Mouse (Mus musculus) MEL (cell line): ENCODE measurements around the gene Iapp. TPM values are rescaled to one million over a fixed set of nuclear protein-coding genes. Genes with fewer than 3 reads are reported as not detected.

Experiments used
- DNase-seq: peaks from one replicate; pipeline ENCODE4 v3.0.0; 2011; ENCODE audit warnings: low read depth, low spot score
- H3K27ac ChIP-seq: 2 replicates; pipeline ENCODE4 v1.5.1; 2012; ENCODE audit warnings: low read depth, mild to moderate bottlenecking, control low read depth, low read length, moderate library complexity; ENCODE audit not compliant: control insufficient read depth
- H3K27me3 ChIP-seq, 2 experiments: fragments of 150-350 bp in 1 of 2; sonication (generic) in 1 of 2; 2 replicates each; pipeline ENCODE4 v1.6.1; 2012; ENCODE audit warnings: low read length in 2 of 2, mild to moderate bottlenecking in 2 of 2, improper control_type of control experiment in 1 of 2, moderate library complexity in 1 of 2; ENCODE audit not compliant: insufficient read depth in 2 of 2, control insufficient read depth in 1 of 2
- H3K36me3 ChIP-seq, 2 experiments: 2 replicates each; pipeline ENCODE4 v1.6.1; 2012 to 2014; ENCODE audit warnings: low read length in 2 of 2, improper control_type of control experiment in 1 of 2, inconsistent platforms in 1 of 2, mild to moderate bottlenecking in 1 of 2; ENCODE audit not compliant: insufficient read depth in 2 of 2, control insufficient read depth in 1 of 2
- H3K4me1 ChIP-seq, 2 experiments: fragments of 150-350 bp in 1 of 2; sonication (generic) in 1 of 2; 2 replicates each; pipeline ENCODE4 v1.6.1; 2012; ENCODE audit warnings: low read length in 2 of 2, improper control_type of control experiment in 1 of 2, mild to moderate bottlenecking in 1 of 2; ENCODE audit not compliant: insufficient read depth in 2 of 2, control insufficient read depth in 1 of 2
- H3K4me3 ChIP-seq, 2 experiments: fragments of 150-350 bp in 1 of 2; sonication (generic) in 1 of 2; 2 replicates each; pipeline ENCODE4 v1.5.1; 2012; ENCODE audit warnings: low read depth in 2 of 2, low read length in 2 of 2, mild to moderate bottlenecking in 2 of 2, moderate library complexity in 2 of 2, control low read depth in 1 of 2, improper control_type of control experiment in 1 of 2; ENCODE audit not compliant: control insufficient read depth in 1 of 2, insufficient read depth in 1 of 2
- H3K79me2 ChIP-seq: 2 replicates; pipeline ENCODE4 v1.6.1; 2012; ENCODE audit warnings: mild to moderate bottlenecking, low read length, moderate library complexity; ENCODE audit not compliant: control insufficient read depth, poor library complexity, insufficient read depth
- H3K9ac ChIP-seq: 2 replicates; pipeline ENCODE4 v1.6.1; 2012; ENCODE audit warnings: low read depth, mild to moderate bottlenecking, control low read depth, low read length, moderate library complexity; ENCODE audit not compliant: control insufficient read depth, poor library complexity, severe bottlenecking
- H3K9me3 ChIP-seq: fragments of 150-350 bp; sonication (generic); replicated peaks from 2 replicates; pipeline ENCODE4 v1.6.1; 2012; ENCODE audit warnings: mild to moderate bottlenecking, low read length, improper control_type of control experiment, moderate library complexity; ENCODE audit not compliant: insufficient read depth
- BHLHE40 ChIP-seq: IDR thresholded peaks from 2 replicates; pipeline ENCODE4 v1.6.1; 2012; ENCODE audit warnings: low read depth, mild to moderate bottlenecking, inconsistent platforms, low read length, improper control_type of control experiment, borderline replicate concordance
- CHD2 ChIP-seq: IDR thresholded peaks from 2 replicates; pipeline ENCODE4 v1.6.1; 2011; ENCODE audit warnings: low read length, improper control_type of control experiment
- CTCF ChIP-seq, 3 experiments: IDR thresholded peaks in 2 of 3; conservative IDR thresholded peaks in 1 of 3; 2 replicates each; pipeline ENCODE4 v1.5.1; 2011 to 2012; ENCODE audit warnings: low read length in 3 of 3, low read depth in 2 of 3, mild to moderate bottlenecking in 2 of 3, improper control_type of control experiment in 1 of 3, inconsistent platforms in 1 of 3, mixed read lengths in 1 of 3, moderate library complexity in 1 of 3; ENCODE audit not compliant: control insufficient read depth in 1 of 3, insufficient read depth in 1 of 3, poor library complexity in 1 of 3, severe bottlenecking in 1 of 3
- E2F4 ChIP-seq: IDR thresholded peaks from 2 replicates; pipeline ENCODE4 v1.6.1; 2011; ENCODE audit warnings: low read depth, low read length, improper control_type of control experiment, borderline replicate concordance
- ELF1 ChIP-seq: IDR thresholded peaks from 2 replicates; pipeline ENCODE4 v1.6.1; 2014; ENCODE audit warnings: low read depth, mild to moderate bottlenecking, inconsistent platforms, low read length, improper control_type of control experiment, moderate library complexity
- EP300 ChIP-seq, 2 experiments: IDR thresholded peaks; 2 replicates each; pipeline ENCODE4 v1.6.1; 2011; ENCODE audit warnings: improper control_type of control experiment in 2 of 2, low read length in 2 of 2, low read depth in 1 of 2, mild to moderate bottlenecking in 1 of 2
- ETS1 ChIP-seq: IDR thresholded peaks from 2 replicates; pipeline ENCODE4 v1.6.1; 2012; ENCODE audit warnings: low read depth, mild to moderate bottlenecking, inconsistent platforms, low read length, improper control_type of control experiment, moderate library complexity
- GABPA ChIP-seq: IDR thresholded peaks from 2 replicates; pipeline ENCODE4 v1.6.1; 2012; ENCODE audit warnings: low read depth, mild to moderate bottlenecking, inconsistent platforms, low read length, improper control_type of control experiment, moderate library complexity
- GATA1 ChIP-seq: IDR thresholded peaks from 2 replicates; pipeline ENCODE4 v1.6.1; 2011; ENCODE audit warnings: low read depth, low read length, improper control_type of control experiment
- HCFC1 ChIP-seq: IDR thresholded peaks from 2 replicates; pipeline ENCODE4 v1.6.1; 2012; ENCODE audit warnings: low read depth, mild to moderate bottlenecking, inconsistent platforms, low read length, improper control_type of control experiment, moderate library complexity
- JUND ChIP-seq: IDR thresholded peaks from 2 replicates; pipeline ENCODE4 v1.6.1; 2011; ENCODE audit warnings: low read depth, mild to moderate bottlenecking, improper control_type of control experiment, low read length
- KAT2A ChIP-seq: conservative IDR thresholded peaks from 2 replicates; pipeline ENCODE4 v1.6.1; 2012; ENCODE audit warnings: low read depth, low read length, improper control_type of control experiment, inconsistent platforms
- MAFK ChIP-seq: IDR thresholded peaks from 2 replicates; pipeline ENCODE4 v1.6.1; 2011; ENCODE audit warnings: low read depth, mild to moderate bottlenecking, low read length, improper control_type of control experiment, borderline replicate concordance
- MAX ChIP-seq: IDR thresholded peaks from 2 replicates; pipeline ENCODE4 v1.6.1; 2011; ENCODE audit warnings: low read length, improper control_type of control experiment
- MAZ ChIP-seq: IDR thresholded peaks from 2 replicates; pipeline ENCODE4 v1.6.1; 2012; ENCODE audit warnings: low read depth, mild to moderate bottlenecking, inconsistent platforms, low read length, improper control_type of control experiment
- MEF2A ChIP-seq: IDR thresholded peaks from 2 replicates; pipeline ENCODE4 v1.6.1; 2014; ENCODE audit warnings: low read depth, mild to moderate bottlenecking, inconsistent platforms, low read length, improper control_type of control experiment; ENCODE audit not compliant: poor library complexity, insufficient replicate concordance, severe bottlenecking; ENCODE audit errors: extremely low read depth
- MXI1 ChIP-seq: IDR thresholded peaks from 2 replicates; pipeline ENCODE4 v1.6.1; 2011; ENCODE audit warnings: mild to moderate bottlenecking, low read depth, low read length, improper control_type of control experiment
- MYB ChIP-seq: IDR thresholded peaks from 2 replicates; pipeline ENCODE4 v1.6.1; 2011; ENCODE audit warnings: mild to moderate bottlenecking, low read depth, low read length, improper control_type of control experiment
- NELFE ChIP-seq: IDR thresholded peaks from 2 replicates; pipeline ENCODE4 v1.6.1; 2011; ENCODE audit warnings: low read depth, low read length, improper control_type of control experiment
- NRF1 ChIP-seq: IDR thresholded peaks from 2 replicates; pipeline ENCODE4 v1.6.1; 2014; ENCODE audit warnings: low read depth, mild to moderate bottlenecking, inconsistent platforms, low read length, improper control_type of control experiment, moderate library complexity; ENCODE audit not compliant: poor library complexity, insufficient read depth, severe bottlenecking
- POLR2A ChIP-seq, 2 experiments: IDR thresholded peaks; 2 replicates each; pipeline ENCODE4 v1.6.1; 2011 to 2012; ENCODE audit warnings: low read length in 2 of 2, mild to moderate bottlenecking in 2 of 2, control low read depth in 1 of 2, improper control_type of control experiment in 1 of 2, low read depth in 1 of 2, moderate library complexity in 1 of 2; ENCODE audit not compliant: control insufficient read depth in 1 of 2, insufficient read depth in 1 of 2, poor library complexity in 1 of 2
- POLR2AphosphoS2 ChIP-seq: IDR thresholded peaks from 2 replicates; pipeline ENCODE4 v1.6.1; 2011; ENCODE audit warnings: low read length, improper control_type of control experiment
- POLR2AphosphoS5 ChIP-seq: IDR thresholded peaks from 2 replicates; pipeline ENCODE4 v1.6.1; 2012; ENCODE audit warnings: low read depth, borderline replicate concordance, mild to moderate bottlenecking, inconsistent platforms, low read length, moderate library complexity, mixed read lengths
- RAD21 ChIP-seq: IDR thresholded peaks from 2 replicates; pipeline ENCODE4 v1.6.1; 2011; ENCODE audit warnings: mild to moderate bottlenecking, low read depth, low read length, improper control_type of control experiment
- RCOR1 ChIP-seq: IDR thresholded peaks from 2 replicates; pipeline ENCODE4 v1.6.1; 2012; ENCODE audit warnings: low read depth, mild to moderate bottlenecking, inconsistent platforms, low read length, improper control_type of control experiment
- SIN3A ChIP-seq: IDR thresholded peaks from 2 replicates; pipeline ENCODE4 v1.6.1; 2012; ENCODE audit warnings: low read length, improper control_type of control experiment, inconsistent platforms
- SMC3 ChIP-seq: IDR thresholded peaks from 2 replicates; pipeline ENCODE4 v1.6.1; 2011; ENCODE audit warnings: low read depth, low read length, improper control_type of control experiment
- TAL1 ChIP-seq: IDR thresholded peaks from 2 replicates; pipeline ENCODE4 v1.6.1; 2012; ENCODE audit warnings: mild to moderate bottlenecking, inconsistent platforms, low read length, moderate library complexity, mixed read lengths
- TBP ChIP-seq: IDR thresholded peaks from 2 replicates; pipeline ENCODE4 v1.8.0; 2011; ENCODE audit warnings: low read depth, low read length, improper control_type of control experiment
- TCF12 ChIP-seq: IDR thresholded peaks from 2 replicates; pipeline ENCODE4 v1.6.1; 2014; ENCODE audit warnings: low read depth, mild to moderate bottlenecking, inconsistent platforms, low read length, improper control_type of control experiment, moderate library complexity
- UBTF ChIP-seq: IDR thresholded peaks from 2 replicates; pipeline ENCODE4 v1.6.1; 2012; ENCODE audit warnings: low read depth, mild to moderate bottlenecking, inconsistent platforms, low read length, improper control_type of control experiment, moderate library complexity, borderline replicate concordance; ENCODE audit not compliant: insufficient read depth
- USF1 ChIP-seq: IDR thresholded peaks from 2 replicates; pipeline ENCODE4 v1.6.1; 2014; ENCODE audit warnings: low read depth, mild to moderate bottlenecking, inconsistent platforms, low read length, improper control_type of control experiment, moderate library complexity
- USF2 ChIP-seq, 2 experiments: IDR thresholded peaks; 2 replicates each; pipeline ENCODE4 v1.6.1; 2011 to 2012; ENCODE audit warnings: improper control_type of control experiment in 2 of 2, low read length in 2 of 2, borderline replicate concordance in 1 of 2, inconsistent platforms in 1 of 2, low read depth in 1 of 2, mild to moderate bottlenecking in 1 of 2; ENCODE audit not compliant: insufficient read depth in 1 of 2
- ZC3H11A ChIP-seq: IDR thresholded peaks from 2 replicates; pipeline ENCODE4 v1.6.1; 2012; ENCODE audit warnings: low read depth, mild to moderate bottlenecking, inconsistent platforms, low read length, improper control_type of control experiment
- ZKSCAN1 ChIP-seq: IDR thresholded peaks from 2 replicates; pipeline ENCODE4 v1.6.1; 2012; ENCODE audit warnings: low read depth, mild to moderate bottlenecking, inconsistent platforms, low read length, improper control_type of control experiment, moderate library complexity
- ZMIZ1 ChIP-seq: IDR thresholded peaks from 2 replicates; pipeline ENCODE4 v1.6.1; 2012; ENCODE audit warnings: low read depth, mild to moderate bottlenecking, inconsistent platforms, low read length, improper control_type of control experiment, moderate library complexity
- polyA plus RNA-seq, 2 experiments: library from polyadenylated mRNA; stranded (reverse) in 1 of 2; unstranded in 1 of 2; fragments of >175 nt in 1 of 2; fragments of >200 nt in 1 of 2; gene quantifications; 2 replicates each; pipeline versions ENCODE4 v1.2.1 to v1.2.4; 2012; ENCODE audit warnings: low replicate concordance in 2 of 2, low read depth in 1 of 2; ENCODE audit not compliant: insufficient read length in 2 of 2, insufficient read depth in 1 of 2, missing spikeins in 1 of 2
- total RNA-seq: library from RNA; depleted of rRNA; stranded (reverse); fragments of 300-350 nt; gene quantifications from 2 replicates; pipeline ENCODE4 v1.2.3, GENCODE M21; 2012

The Iapp gene
- total and polyA plus RNA-seq, 3 experiments = not detected

- H3K4me3 ChIP-seq = peak within 1 kb of the TSS; percentile 81 to 84
- peak; percentile 72 for TF ChIP-seq NRF1
- TF ChIP-seq TCF12 = no peak
- TF ChIP-seq MXI1 = peak; percentile 100
- TF ChIP-seq MAZ = no peak
- TF ChIP-seq E2F4 = no peak
- TF ChIP-seq GATA1 = no peak
- no peak for TF ChIP-seq CHD2
- TF ChIP-seq HCFC1 = peak; percentile 96
- TF ChIP-seq POLR2AphosphoS5 = no peak
- no peak for TF ChIP-seq MEF2A
- TF ChIP-seq GABPA = no peak
- peak; percentile 40; the same call in 1 of the 2 replicates for TF ChIP-seq POLR2AphosphoS2
- peak; percentile 47; the same call in 1 of the 2 replicates for TF ChIP-seq BHLHE40
- no peak; a peak in 1 of 4 replicates for TF ChIP-seq EP300 (IDR thresholded peaks at IDR 0.05; ENCODE audit: low read depth in 1 of 2, low read length in 2 of 2)
- no peak for TF ChIP-seq ETS1
- no peak for TF ChIP-seq ZC3H11A
- TF ChIP-seq NELFE = peak; percentile 71
- peak; percentile 100 for TF ChIP-seq SIN3A
- TF ChIP-seq USF1 = peak; percentile 85
- peak; percentile 98 for TF ChIP-seq MAX
- TF ChIP-seq KAT2A = peak; percentile 81
- peak; percentile 98 for TF ChIP-seq ELF1
- TF ChIP-seq ZMIZ1 = no peak
- TF ChIP-seq TAL1 = no peak
- no peak for TF ChIP-seq MYB
- no peak for TF ChIP-seq USF2 (IDR thresholded peaks at IDR 0.05; ENCODE audit: borderline replicate concordance in 1 of 2, insufficient read depth in 1 of 2, low read depth in 1 of 2, low read length in 2 of 2)
- no peak for TF ChIP-seq MAFK
- no peak for TF ChIP-seq CTCF (IDR thresholded peaks at IDR 0.05 in 2 of 3, conservative IDR thresholded peaks at IDR 0.05 in 1 of 3; ENCODE audit: control insufficient read depth in 1 of 3, insufficient read depth in 1 of 3, low read depth in 2 of 3, low read length in 3 of 3, poor library complexity in 1 of 3, severe bottlenecking in 1 of 3)
- TF ChIP-seq RCOR1 = 0 out of 2 replicates have a peak, but pooled peaks have one; percentile 19
- TF ChIP-seq JUND = no peak
- peak in 1 of 2 experiments; percentile 68; a peak in 1 of 4 replicates for TF ChIP-seq POLR2A (IDR thresholded peaks at IDR 0.05; ENCODE audit: control insufficient read depth in 1 of 2, insufficient read depth in 1 of 2, low read depth in 1 of 2, low read length in 2 of 2, poor library complexity in 1 of 2)
- no peak for TF ChIP-seq ZKSCAN1
- no peak for TF ChIP-seq RAD21
- TF ChIP-seq SMC3 = no peak
- TF ChIP-seq TBP = 0 out of 2 replicates have a peak, but pooled peaks have one; percentile 27
- TF ChIP-seq UBTF = no peak
These were observed 47.3 kb downstream of the Iapp start, which contains the start of gene Pyroxd1 for GRCm38 (mm10) chr6:142345440-142346038. Pyroxd1 (plus strand) TSS chr6:142345654.

More at GRCm38 (mm10) chr6:142345440-142346038, 47.3 kb downstream of the Iapp start, which contains the start of gene Pyroxd1:
- no peaks in the 10 kb centered on the region; the same call in 1 of the 2 replicates for H3K79me2 ChIP-seq
- H3K36me3 ChIP-seq = peaks cover 0 to 8% of the 10 kb centered on the region in 2 experiments; a peak in 2 of 4 replicates
- H3K4me1 ChIP-seq = peaks cover 0 to 5% of the 10 kb centered on the region in 2 experiments; a peak in 3 of 4 replicates
- peak within 1 kb of the TSS; percentile 81 for H3K9ac ChIP-seq
- no peaks in the 10 kb centered on the region for H3K9me3 ChIP-seq
- DNase-seq = peak; percentile 95
- H3K27ac ChIP-seq = peak within 1 kb of the TSS; percentile 90
- no peaks in the 10 kb centered on the region for H3K27me3 ChIP-seq
